Mouse (Mus musculus) central nervous system, embryonic 18 days (tissue): ENCODE results near the gene Etfdh. TPM values are rescaled to one million over a fixed set of nuclear protein-coding genes. Genes with fewer than 3 reads are reported as not detected.

ENCODE experiments used
- polyA plus RNA-seq: library from polyadenylated mRNA; depleted of rRNA; stranded (reverse); fragments of >200 nt; gene quantifications from 2 replicates; pipeline ENCODE4 v1.2.3, GENCODE M21; 2012; rRNA removed

Gene Etfdh
- polyA plus RNA-seq, result 27.0 and 31.8 TPM in 2 replicates

DNA sequence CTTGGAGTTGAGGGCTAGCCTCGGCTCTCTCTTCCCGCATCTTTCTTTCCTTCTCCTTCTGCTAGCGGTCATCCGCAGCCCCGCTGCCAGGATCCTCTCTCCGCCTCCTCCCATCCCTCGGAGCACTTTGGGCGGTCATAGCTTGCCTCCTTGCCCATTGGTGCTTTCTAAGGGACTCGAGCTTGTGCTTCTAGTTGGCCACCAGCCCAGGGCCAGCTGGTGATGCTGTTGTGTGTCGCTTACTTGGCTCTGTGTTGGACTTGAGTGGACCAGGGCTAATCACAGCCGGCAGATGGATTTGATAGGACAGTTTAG, at the start of gene Etfdh:
TSS of gene Etfdh (minus strand) at position 85 of the 315 bp plus-strand sequence.

GRCm38 (mm10) chr3:79628561-79629415, 512 bp downstream of the Etfdh start, which contains the start of gene 4930579G24Rik:
Gene 4930579G24Rik (plus strand): TSS chr3:79629079.

DNA sequence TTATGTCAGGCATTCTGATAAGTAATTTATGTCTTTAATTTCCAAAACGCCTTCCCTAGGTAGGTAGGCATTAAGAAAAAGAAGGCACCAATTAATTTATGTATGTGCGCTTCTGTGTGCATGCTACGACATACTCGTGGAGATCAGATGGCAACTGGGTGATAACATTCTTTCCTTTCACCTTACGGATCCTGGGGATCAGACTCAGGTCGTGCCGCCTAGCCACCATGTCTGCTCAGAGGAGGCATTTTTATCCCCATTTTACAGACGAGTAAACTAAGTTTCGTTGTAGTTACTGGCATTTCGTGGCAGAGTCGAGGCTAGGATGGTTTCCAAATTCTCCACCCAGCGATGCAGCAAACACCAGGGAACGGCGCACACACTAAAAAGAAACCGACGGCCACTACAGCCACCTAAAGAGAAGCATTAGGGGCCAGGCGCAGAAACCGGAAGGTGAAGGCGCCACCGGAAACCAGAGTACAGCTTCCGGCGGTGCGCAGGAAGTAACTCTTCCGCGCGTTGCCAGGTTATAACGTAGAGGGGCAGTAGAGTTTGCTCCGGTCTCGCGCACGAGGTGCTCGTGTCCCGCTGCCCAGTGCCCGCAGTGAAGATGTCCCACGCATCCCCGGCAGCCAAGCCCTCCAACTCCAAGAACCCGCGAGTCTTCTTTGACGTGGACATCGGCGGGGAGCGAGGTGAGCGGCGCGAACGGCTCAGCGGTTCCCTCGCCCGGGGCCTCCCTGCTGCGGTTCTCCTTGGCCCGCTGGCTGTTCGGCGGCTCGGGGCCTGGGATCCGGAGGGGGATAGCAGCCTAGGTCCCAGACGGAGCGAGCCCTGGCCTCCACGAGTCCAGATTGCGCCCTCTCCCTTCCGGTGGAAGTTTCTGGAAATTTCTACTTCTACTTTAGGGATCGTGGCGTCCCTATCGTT, 38.2 kb downstream of the Etfdh start, which contains the start of gene Ppid:
TSS of gene Ppid (plus strand) at position 480 of the 930 bp plus-strand sequence.

DNA sequence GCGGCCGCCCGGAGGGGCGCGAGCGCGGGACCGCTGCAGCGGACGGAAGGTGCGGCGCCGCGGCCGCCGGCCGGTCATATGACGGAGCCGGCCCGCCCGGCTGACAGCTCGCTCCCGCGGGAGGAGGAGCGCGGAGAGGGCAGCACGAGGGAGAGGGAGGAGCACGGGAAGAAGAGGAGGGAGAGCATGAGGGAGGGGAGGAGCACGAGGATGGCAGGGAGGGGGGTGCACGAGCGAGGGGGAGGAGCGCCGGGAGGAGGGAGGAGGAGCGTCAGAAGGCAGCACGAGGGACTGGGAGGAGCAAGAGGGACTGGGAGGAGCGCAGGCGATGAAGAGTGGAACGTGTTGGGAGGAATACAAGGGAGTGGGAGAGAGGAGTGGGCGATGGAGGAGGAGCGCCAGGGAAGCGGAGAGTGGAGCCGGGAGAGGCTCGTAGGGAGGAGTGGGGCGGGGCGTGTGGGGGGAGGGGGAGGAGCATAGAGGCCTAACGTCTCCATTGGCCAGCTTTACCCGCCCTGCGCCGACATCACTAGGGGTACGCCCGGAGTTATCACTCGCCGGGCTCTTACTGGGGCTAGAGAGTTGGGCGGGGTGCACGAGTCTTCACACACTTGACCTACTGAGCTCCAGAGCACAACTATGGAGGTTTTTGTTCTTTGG, 61.5 kb downstream of the Etfdh start, which contains the start of gene Fnip2:
TSS of gene Fnip2 (minus strand) at position 94 of the 660 bp plus-strand sequence.

Other genes with a start within 250 kb of the Etfdh start
- gene Fnip2, start 61.7 kb downstream of the Etfdh start, polyA plus RNA-seq, result 17.0 and 18.5 TPM in 2 replicates
- 90.9 and 98.5 TPM in 2 replicates for gene Ppid, start 38.2 kb downstream of the Etfdh start, polyA plus RNA-seq
- 3.3 and 4.2 TPM in 2 replicates for gene 4930579G24Rik, start 421 bp downstream of the Etfdh start, polyA plus RNA-seq
- 2.4 and 2.6 TPM in 2 replicates for gene Rxfp1, start 108.4 kb upstream of the Etfdh start, polyA plus RNA-seq
- gene Tmem144, start 223.3 kb upstream of the Etfdh start, polyA plus RNA-seq, result 0.31 and 0.44 TPM in 2 replicates